Mouse (Mus musculus) c-Kit-positive CD71-negative TER-119-negative erythroid progenitor cells, embryonic 14.5 days (primary cell): ENCODE measurements around the gene Vwa3a.
A peak's percentile ranks its signal among the peaks of the same experiment; 100 is the strongest.
"Not testable (repeated sequence)": the region's sequence is repeated elsewhere in the genome, so short reads cannot be mapped to it uniquely, and the experiment has no call there.

ENCODE experiments used
- DNase-seq: peaks from one replicate; pipeline ENCODE4 v3.0.0-alpha.2; 2013; ENCODE audit warnings: low read depth

Gene Vwa3a

DNA sequence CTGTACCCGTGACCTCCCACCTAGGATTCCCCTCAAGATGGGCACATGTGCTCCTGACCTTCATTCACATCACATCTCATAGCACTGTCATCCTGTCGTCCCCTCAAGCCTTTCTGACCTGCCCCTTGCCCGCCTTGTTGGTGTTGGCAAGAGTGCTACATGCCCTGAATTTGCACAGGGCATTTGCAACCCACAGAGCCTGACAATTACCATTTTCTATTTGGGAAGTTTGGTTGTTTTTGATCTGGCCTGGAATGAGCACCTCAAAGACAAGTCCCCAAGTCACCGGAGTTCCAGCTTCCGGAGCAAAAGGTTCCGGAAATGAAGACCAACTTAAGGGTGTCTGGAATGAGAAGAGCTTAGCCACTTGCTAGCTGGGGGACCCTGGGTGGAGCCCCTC, at the start of gene Vwa3a:
TSS of gene Vwa3a (plus strand) at position 301 of the 400 bp plus-strand sequence.
- DNase-seq = no peak

DNA sequence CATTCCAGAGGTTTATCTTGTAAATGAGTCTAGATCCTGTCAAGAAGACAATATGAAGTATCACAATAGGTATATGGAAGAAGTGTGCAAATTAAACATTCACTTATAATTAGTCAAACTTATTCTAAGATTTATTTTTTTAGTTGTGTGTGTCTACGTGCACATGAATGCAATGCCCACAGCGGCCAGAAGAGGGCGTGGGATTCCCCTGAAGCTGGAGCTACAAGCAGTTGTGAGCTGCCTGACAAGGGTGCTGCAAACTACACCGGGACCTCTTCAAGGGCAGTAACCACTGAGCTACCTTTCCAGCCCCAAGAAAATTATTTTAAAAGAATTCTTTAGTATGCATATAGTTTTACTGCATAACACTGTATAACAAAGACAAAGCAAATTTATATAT, 48.5 kb upstream of the Vwa3a start:
- no peak for DNase-seq

DNA sequence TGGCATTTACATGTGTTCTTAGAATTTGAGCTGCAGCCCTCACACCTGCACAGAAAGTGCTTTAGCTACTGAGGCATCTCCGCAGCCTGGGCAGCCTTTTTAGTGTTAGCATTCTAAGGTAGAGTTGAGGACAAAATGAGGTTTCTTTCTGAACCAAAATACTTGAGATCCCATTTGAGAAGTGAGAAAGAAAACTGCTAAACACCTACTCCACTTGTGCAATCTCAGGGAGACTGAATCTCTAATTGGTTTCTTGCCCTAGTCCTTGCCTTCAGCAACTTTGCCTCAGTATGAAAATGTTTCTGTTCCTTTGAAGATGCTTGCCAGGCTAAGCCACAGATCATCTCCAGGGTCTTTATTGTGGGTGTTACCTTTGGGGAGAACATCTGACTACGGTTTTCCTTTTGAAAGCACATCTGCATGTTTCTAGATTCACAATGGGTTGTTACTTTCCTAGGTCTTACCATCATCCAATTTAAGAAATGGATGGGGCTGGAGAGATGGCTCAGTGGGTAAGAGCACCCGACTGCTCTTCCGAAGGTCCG, 45.2 kb upstream of the Vwa3a start:
- DNase-seq = no peak

DNA sequence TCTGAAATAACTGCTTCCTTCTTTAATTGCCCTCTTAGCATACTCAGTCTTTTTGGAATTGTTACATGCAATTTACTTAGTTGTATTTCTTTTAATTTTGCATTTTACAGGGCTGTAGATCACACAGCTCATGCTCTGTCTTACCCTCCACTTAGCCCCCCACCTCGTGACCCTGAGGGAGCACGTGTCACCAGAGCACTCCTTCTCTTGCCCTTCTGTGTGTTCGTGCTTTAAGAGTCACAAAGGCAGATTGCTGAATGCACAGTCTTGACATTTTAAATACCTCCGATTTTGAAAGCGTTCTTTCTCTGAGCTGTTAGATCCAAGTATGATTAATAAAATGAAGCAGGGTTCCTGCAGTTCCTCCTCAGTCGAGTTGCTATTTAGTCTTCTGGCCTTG, 43.9 kb upstream of the Vwa3a start:
- no peak for DNase-seq

DNA sequence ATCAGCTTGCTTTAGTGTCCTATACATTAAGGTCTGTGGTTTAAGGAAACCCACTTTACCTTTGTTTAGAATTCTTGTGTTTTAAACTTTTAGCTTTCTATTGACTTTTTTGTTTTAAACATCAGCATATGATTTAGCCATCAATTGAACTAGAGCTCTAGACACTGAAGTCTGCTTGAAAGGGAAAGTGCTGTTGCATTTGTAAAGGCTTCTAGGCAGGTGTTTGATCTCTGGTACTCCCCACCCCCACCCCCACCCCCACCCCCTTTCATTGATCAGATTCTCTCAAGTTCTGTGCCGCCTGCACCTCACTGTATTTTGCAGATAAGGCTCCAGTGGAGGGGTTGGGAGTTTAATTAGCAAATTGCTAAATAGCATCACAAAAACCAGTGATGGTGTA, 43.5 kb upstream of the Vwa3a start:
- no peak for DNase-seq

DNA sequence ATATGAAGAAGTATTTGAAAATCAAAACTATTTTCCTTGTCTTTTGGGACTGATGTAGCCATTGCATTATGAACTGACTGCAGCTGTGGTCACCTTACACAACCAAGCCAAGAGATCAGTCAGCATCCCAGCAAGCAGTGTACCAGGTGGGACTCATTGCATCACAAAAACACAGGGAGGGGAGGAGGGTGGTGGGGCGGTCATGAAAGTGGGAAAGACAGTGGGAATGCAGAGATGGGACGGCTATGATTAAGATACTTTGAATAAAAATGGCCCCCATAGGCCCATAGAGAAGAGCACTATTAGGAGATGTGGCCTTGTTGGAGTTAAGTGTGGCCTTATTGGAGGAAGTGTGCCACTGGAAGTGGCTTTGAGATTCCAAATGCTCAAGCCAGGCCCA, 42.8 kb upstream of the Vwa3a start:
- DNase-seq = no peak

DNA sequence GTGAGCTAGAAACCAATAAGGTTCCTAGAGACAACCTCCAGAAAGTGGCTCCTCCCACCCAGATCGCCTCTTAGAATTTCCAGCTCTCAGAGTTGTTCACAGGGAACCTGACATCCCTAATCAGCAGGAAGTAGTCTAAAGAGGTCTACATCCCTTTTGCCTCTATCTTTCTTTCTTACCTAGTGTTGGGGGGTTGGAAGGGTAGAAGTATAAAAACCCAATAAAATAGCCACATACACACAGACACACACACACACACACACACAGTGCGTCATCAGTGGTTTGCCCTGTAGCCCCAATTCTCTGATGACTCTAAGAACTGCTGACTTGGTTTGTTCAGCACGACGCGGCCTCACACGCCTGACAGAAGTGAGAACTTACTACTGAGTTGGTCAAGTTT, 39.5 kb upstream of the Vwa3a start:
- no peak for DNase-seq

DNA sequence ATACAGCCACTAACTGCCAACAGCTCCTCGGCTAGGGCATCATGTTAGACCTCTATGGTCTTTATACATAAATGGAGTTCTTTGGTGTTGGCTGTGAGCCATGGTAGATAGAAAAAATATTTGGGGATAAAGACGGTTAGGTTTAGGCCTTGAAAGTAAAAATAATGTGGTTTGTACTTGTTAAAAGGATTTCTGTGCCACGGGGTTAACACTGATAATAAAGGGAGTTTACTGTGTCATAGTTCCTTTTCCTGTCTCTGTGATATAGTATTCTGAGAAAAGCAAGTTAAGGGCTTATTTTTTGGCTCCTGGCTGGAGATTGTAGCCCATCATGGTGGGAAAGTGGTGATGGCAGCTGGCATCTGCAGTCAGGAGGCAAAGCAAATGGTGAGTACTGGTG, 35.2 kb upstream of the Vwa3a start:
- DNase-seq = no peak

DNA sequence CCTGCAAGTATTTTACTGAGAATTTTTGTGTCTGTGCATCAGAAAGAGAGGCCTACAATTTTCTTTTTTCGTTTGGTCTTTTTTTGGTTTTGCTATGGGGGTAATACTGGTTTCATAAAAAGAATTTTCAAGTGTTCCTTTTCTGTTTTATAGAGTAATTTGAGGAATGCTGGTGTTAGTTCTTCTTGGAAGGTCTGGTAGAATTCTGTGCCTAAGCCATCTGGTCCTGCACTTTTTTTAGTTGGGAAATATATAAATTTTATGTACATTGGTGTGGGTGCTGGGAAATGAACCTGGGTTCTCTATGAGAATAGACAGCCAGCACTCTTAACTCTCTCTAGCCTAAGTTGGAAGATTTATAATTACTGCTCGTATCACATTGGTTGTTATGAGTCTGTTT, 27.0 kb upstream of the Vwa3a start:
- no peak for DNase-seq

DNA sequence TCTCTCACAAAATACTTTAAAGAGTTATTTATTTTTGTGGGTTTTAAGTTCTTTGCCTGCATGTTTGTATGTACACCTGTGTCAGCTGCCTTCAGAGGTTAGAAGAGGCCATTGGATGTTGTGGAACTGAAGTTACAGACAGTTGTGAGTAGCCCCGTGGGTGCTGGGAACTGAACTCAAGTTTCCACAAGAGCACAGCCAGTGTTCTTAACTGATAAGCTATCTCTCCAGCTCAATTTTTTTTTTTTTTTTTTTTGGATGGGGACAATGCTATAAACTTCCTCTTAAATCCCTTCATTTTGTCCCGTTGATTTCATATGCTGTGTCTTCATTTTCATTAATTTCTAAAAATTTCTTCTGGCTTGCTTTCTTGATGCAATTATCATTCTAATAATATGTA, 25.9 kb upstream of the Vwa3a start:
- no peak for DNase-seq

DNA sequence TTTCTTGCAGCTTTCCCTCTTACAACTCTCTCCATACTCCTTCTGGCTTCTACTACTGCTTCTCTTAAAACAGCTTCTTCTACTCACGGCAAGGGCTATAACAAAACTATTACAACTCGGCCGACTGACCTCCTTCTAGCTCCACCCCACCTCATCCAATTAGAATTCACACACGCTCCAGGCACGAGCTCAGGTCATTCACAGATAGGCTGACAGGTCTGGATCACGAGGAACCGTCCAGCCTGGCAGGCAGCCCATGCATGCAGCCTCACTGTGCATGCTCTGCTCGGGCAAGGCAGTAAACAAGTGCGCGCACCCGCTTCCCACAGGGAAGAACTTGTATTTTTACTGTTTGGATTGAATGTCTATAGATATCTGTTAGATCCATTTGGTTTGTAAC, 25.2 kb upstream of the Vwa3a start:
- DNase-seq = not testable (repeated sequence)

DNA sequence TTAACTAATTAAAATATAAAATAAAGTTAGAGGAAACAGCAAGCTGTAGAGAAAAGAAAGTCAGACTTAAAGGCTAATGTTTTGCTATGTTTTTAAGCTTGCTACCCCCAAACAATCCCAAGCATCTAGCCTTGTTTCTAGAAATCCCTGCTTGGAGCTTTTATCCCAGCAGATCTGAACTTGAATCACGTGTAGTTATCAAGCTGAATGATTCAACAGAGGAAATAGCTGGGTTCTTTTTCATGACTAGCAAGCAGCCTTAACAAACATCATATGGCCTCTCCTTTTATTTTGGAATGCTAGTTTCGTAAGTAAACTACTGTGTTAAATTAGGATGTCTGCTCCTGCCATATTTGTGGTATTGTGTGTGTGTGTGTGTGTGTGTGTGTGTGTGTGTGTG, 21.9 kb upstream of the Vwa3a start:
- DNase-seq = no peak

DNA sequence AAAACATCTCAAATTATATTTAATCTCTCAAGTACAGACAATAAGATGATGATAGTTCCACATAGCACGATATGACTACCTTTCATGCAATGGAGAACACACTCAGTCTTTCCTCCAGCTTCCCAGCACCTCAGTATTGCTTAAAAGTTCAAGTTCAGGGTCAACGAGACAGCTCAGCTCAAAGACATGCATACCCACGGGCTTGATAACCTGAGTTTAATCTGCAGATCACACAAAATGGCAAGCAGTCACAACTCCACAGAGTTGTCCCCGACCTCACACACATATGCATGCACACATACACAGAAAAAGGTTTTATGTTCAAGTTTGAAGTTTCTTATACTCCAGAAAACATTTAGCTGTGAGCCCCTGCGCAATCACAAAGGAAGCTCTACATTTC, 18.1 kb upstream of the Vwa3a start:
- DNase-seq = no peak

DNA sequence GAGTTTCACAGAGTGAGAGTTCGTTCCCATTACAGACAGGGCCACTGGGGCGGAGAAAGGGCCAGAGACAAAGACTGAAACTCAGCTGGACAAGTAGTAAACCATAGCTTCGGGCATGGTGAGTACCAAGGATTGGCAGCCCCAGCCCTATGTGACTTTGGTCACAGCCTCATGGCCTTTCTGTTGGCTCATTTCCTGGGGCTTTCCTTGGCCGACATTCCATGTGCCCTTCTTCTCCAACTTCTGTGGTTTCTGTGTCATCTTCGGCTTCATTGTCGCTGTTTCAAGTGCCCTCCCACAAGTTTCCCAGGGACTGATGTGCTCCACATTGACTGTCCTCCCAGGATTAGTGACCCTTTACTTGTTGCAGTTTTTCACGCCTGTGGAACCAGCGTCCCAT, 17.7 kb upstream of the Vwa3a start:
- no peak for DNase-seq

DNA sequence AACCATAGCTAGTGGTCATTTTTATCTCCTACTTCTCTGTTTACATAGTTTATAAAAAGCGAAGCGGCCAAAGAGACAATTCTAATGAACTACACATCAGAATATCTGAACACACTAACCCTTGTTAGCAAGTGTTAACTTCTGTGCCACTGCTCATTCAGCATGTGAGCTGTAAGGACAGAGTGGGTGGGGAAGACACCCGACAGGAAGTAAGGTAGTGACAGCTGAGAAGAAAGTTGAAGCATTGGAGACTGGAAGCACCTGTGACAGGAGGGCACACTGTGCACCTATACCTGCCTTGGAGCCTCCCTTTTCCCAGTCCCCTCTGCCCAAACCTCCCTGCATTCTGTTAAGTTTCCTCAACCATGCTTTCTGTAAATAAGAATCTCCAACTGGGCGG, 17.1 kb upstream of the Vwa3a start:
- DNase-seq = no peak

DNA sequence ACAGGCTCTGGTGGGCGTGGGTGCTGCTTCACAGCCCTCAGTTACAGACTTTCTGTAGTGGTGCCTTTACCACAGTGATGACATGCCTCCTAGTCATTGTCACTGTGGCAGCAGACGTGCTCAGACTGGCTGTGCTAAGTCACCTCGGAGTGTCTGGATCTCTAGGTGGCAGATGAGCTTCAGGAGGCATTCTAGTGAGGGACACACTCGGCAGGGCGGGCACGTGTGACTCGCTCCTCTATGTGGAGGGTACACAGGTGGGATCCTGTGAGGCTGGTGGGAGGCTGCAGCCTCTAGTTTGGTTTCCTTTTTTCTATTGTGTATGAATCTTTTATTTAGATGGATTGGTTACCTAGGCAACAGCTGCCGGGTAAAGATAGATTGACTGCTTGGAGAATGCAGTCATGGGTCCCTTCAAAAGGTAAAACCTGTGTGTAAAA, 16.3 kb upstream of the Vwa3a start:
- DNase-seq = no peak

DNA sequence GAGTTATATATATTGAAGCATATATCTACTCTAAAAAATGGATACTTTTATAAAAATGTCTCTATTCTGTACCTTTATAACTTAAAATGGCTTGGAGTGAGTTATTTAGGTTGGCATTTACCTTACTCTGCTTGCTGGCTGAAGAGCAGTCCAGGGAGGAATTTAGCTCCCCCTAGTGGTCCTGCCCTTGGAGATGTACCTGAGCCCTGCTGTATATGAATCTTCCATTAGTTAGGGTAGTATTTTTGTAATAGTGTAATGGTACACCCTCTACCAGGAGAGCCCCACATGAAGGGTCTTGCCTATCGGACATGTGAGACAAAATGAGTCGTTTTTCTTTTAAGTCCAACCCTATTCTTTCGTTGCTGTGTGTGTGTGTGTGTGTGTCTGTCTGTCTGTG, 11.5 kb upstream of the Vwa3a start:
- peak; percentile 53 for DNase-seq

DNA sequence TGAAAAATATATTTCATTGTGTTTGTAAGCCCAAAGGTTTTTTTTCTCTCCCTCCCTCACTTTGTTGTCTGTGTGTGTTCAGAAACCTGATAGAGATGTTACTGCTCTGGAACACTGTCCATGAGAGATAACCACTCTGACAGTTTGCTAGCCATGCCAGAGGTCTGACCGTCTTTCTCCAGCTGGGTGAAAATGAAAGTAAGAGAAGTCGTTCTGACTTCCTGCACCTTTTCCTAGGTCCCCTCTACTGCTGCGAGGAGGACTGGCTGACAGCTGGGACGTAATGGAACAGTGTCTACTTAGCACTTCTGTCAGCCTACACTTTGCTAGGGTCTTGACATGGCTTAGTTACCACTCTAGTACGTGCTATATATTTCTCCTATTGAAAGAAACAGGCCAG, 9.5 kb upstream of the Vwa3a start:
- DNase-seq = no peak

DNA sequence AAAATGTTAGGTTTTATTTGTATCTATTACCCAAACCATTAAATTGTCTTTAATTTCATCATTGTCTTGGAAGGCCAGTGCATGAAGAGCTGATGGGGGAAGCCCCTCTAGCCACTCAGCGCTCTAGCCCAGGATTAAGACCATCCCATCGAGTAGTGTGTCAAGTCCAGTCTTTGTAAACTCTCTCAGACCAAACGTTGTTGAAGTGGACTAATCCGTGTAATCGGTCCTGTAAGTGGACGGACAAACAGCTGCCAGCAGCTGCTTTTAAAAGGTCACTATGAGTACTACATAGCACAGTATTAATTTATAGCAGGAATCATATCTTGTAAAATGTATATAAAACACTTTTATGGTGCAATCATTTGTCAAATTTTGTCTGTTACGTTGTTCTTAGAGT, 6.2 kb upstream of the Vwa3a start:
- no peak for DNase-seq

DNA sequence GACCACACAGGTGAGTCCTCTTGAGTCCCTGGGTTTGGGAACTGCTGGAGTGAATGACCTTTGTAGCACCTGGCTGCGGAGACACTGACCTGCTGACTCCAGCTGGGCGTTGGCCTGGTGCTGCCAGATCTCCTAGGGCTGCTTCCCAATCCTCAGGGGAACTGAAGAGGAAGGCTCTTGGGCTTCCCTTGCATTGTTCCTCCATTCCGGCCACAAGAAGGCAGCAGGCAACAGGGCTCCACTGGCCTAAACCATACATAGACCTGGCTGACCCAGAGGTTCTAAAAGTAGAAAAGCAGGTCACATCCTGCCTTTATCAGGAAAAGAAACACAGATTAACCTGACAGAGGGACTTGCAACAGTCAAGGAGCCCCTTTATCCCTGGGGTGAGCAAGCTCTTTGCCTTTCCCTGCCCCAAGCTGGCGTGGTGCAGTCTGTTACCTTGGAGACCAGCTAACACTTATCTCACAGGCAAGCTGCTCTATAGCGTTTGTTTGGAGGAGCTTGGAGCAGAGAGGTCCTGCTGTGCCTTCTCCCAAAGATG, 512 bp downstream of the Vwa3a start:
- DNase-seq = no peak

DNA sequence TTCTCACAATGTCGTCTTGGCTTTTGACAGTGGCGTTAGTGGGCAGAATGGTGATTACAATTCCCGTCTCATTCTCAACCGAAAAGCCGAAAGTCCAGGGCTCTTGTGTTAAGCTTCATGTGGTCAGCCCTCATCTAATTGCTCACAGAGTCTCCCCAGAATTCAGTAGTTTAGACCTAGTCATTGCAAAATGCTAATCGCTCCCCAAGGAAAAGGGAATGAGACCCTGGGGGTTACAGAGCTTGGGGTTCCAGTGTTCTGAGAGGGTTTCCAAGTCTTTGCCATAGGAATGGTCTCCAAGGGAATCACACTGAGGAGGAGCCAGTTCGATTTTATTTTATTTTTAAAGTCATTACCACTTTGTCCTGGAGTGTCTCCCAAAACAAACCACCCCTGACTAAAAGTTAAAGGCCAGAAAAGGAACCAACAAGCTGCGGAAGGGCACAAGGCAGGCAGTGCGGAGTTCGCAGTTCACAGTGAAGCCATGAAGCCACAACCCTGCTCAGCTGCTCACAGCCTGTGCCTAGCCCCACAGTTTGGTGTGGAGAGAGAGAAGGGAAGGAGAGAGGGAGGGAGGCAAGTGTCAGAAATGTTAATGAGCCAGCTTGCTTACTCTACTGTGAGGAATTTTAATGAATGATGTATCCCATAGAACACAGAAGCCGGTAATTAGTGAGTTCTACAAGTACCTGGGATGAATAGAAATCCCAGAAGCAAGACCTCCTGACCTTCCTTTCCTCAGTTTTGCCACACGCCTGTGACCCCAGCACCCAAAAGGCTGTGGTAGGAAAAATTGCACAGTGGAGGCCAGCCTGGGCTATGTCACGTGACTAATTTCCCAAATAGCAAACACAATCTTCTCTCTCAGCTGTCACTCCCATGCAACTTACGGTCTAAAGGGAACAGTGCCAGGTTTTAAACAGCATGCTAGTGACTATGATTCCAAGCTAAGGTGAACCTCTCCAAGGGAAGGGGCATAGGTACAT, 4.5 kb downstream of the Vwa3a start:
- DNase-seq = no peak

DNA sequence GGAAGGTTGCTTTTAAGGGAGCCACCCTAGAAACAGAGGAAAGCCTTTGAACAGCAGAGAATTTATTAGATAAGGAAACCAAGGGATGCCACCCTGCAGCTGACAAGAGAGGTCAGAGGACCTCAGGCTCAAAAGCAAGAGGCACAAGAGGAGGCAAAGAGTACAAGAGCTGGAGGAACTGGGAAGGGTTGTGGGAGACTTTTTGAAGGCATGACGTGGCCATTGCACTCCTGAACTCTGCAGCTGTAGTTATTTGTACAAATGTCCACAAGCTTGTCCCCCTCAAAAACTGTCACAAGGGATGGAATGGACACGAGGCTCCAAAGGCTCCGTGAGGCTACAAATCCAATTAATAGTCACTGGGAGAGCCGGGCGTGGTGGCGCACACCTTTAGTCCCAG, 5.5 kb downstream of the Vwa3a start:
- no peak for DNase-seq

DNA sequence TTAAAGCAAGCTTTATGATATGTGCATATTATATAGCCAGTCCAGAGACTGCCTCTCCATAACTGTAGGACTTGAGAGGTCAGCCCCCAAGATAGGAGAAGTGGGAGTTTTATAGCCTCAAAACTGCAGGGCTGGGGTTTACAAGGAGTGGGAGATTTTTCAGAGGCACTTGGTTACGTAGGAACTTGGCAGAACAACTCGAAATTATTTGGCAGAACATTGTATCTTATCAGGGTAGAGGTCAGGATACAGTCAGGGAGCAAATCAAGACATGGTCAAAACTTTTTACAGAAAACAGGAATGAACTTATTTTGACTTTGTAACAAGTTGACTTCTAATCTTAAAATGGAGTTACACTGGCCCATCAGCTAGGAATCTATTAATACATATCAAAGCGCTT, 6.9 kb downstream of the Vwa3a start:
- no peak for DNase-seq

DNA sequence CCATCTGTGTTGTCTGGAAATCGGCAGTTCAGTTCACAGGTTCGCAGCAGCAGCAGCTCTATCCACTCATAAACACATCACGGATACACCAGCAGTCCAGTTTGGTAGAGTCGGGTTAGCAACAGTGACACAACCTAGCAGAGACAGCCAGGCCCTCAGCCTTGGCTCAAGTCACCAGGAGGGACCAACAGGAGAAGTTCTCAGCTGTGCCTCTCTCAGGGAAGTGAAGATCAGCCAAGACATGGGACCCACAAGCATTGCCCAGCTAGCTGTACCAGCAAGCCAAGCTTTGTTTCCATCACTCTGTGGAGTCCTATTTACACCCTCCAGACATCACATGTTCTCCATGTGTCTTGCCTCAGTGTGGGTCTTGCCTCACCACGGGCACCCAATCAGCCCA, 7.7 kb downstream of the Vwa3a start:
- no peak for DNase-seq
